In genomic region chr14:20564692-20565091, GRCm38 (mm10) we compare ENCODE assay signal across 10 mouse cellular contexts. TPM values are rescaled to one million over a fixed set of nuclear protein-coding genes. Genes with fewer than 3 reads are reported as not detected.
DNase-seq lines count a peak whose midpoint lies in the region; ATAC-seq and TF ChIP-seq lines count a peak whose summit lies in the region.
"Had no signal": no experiment of that assay in that cellular context is flagged by ENCODE, and none has a peak within 500 bp of the region (broad histone marks: within the 10 kb centered on the region; RNA-seq: fewer than 3 reads in every experiment).

No protein-coding gene starts in this region.

- no peaks in the 10 kb centered on the region for H3K27me3 ChIP-seq in forebrain, postnatal 0 days (ENCODE audit: insufficient read depth, low read length)
- no peaks in the 10 kb centered on the region for H3K27me3 ChIP-seq in forebrain, embryonic 10.5 days (ENCODE audit: poor library complexity, severe bottlenecking)
- no peaks in the 10 kb centered on the region for H3K27me3 ChIP-seq in liver, adult 2 months (ENCODE audit: control insufficient read depth, insufficient read depth, low read length)
- H3K27me3 ChIP-seq in liver, embryonic 11.5 days (replicated peaks; ENCODE audit: control insufficient read depth, insufficient read depth, low read length) = no peaks in the 10 kb centered on the region
- H3K27me3 ChIP-seq in stomach, embryonic 15.5 days (replicated peaks) = no peaks in the 10 kb centered on the region
- no peaks in the 10 kb centered on the region for H3K27me3 ChIP-seq in midbrain, embryonic 14.5 days (ENCODE audit: control insufficient read depth, insufficient read depth, low read length)
- H3K27me3 ChIP-seq: heart, embryonic 13.5 days had no signal

- WGBS in forebrain, postnatal 0 days = 72% methylated on average over 12 of the region's 12 CpGs
- 73% methylated on average over 12 of the region's 12 CpGs for WGBS in forebrain, embryonic 10.5 days
- 87% methylated on average over 12 of the region's 12 CpGs for WGBS in liver, adult 2 months
- 69% methylated on average over 12 of the region's 12 CpGs for WGBS in liver, embryonic 11.5 days
- WGBS in bone marrow, adult 2 months = 79% methylated on average over 12 of the region's 12 CpGs
- 60% methylated on average over 12 of the region's 12 CpGs for WGBS in stomach, embryonic 15.5 days
- 70% methylated on average over 12 of the region's 12 CpGs for WGBS in midbrain, embryonic 14.5 days

- no peaks in the 10 kb centered on the region for H3K79me2 ChIP-seq in liver, adult 2 months (ENCODE audit: control insufficient read depth, insufficient read depth, low read length)

- intact Hi-C loops in heart, postnatal 36 days (cut with DNase I) = no loop called here

- H3K27ac ChIP-seq in forebrain, postnatal 0 days (ENCODE audit: low read depth, low read length) = no peak overlapping the region
- no peak overlapping the region for H3K27ac ChIP-seq in forebrain, embryonic 10.5 days
- H3K27ac ChIP-seq in liver, adult 2 months (replicated peaks; ENCODE audit: insufficient read depth, low read depth, low read length) = no peak overlapping the region
- H3K27ac ChIP-seq in liver, embryonic 11.5 days (ENCODE audit: low read depth, low read length) = no peak overlapping the region
- no peak overlapping the region for H3K27ac ChIP-seq in bone marrow, adult 2 months (ENCODE audit: control insufficient read depth, insufficient read depth, low read depth, low read length, poor library complexity)
- no peak overlapping the region for H3K27ac ChIP-seq in stomach, embryonic 15.5 days
- no peak overlapping the region for H3K27ac ChIP-seq in midbrain, embryonic 14.5 days (replicated peaks; ENCODE audit: low read depth, low read length)
- H3K27ac ChIP-seq: heart, embryonic 13.5 days had no signal

- H3K9me3 ChIP-seq in forebrain, postnatal 0 days (ENCODE audit: low read length) = no peaks in the 10 kb centered on the region
- H3K9me3 ChIP-seq in forebrain, embryonic 10.5 days = no peaks in the 10 kb centered on the region
- no peaks in the 10 kb centered on the region for H3K9me3 ChIP-seq in liver, embryonic 11.5 days (ENCODE audit: control insufficient read depth, low read length)
- no peaks in the 10 kb centered on the region for H3K9me3 ChIP-seq in stomach, embryonic 15.5 days
- H3K9me3 ChIP-seq in midbrain, embryonic 14.5 days (ENCODE audit: control insufficient read depth, low read length) = no peaks in the 10 kb centered on the region
- H3K9me3 ChIP-seq: heart, embryonic 13.5 days had no signal

- peak; percentile 20; the same call in 1 of the 2 replicates for TF ChIP-seq CTCF in forebrain, postnatal 0 days (IDR thresholded peaks at IDR 0.05; ENCODE audit: low read depth)
- peak; percentile 43 for TF ChIP-seq CTCF in liver, adult 2 months (IDR thresholded peaks at IDR 0.05; ENCODE audit: low read depth, low read length)
- 0 out of 2 replicates have a peak, but pooled peaks have one; percentile 15 for TF ChIP-seq CTCF in bone marrow, adult 2 months (IDR thresholded peaks at IDR 0.05; ENCODE audit: control insufficient read depth, insufficient read depth, low read length)

- H3K9ac ChIP-seq in forebrain, postnatal 0 days = no peak overlapping the region
- H3K9ac ChIP-seq in liver, adult 2 months (ENCODE audit: low read depth, low read length) = no peak overlapping the region
- H3K9ac ChIP-seq in liver, embryonic 11.5 days (ENCODE audit: low read depth, low read length) = no peak overlapping the region
- H3K9ac ChIP-seq in stomach, embryonic 15.5 days = no peak overlapping the region
- no peak overlapping the region for H3K9ac ChIP-seq in midbrain, embryonic 14.5 days (replicated peaks; ENCODE audit: low read length)
- H3K9ac ChIP-seq: heart, embryonic 13.5 days had no signal

- peaks cover 50% of the 10 kb centered on the region for H3K36me3 ChIP-seq in forebrain, postnatal 0 days (ENCODE audit: insufficient read depth)
- peaks cover 96% of the 10 kb centered on the region for H3K36me3 ChIP-seq in forebrain, embryonic 10.5 days (replicated peaks)
- peaks cover 5% of the 10 kb centered on the region; the same call in 1 of the 2 replicates for H3K36me3 ChIP-seq in liver, adult 2 months (ENCODE audit: control insufficient read depth, insufficient read depth, low read length)
- H3K36me3 ChIP-seq in liver, embryonic 11.5 days (ENCODE audit: control insufficient read depth, insufficient read depth, low read length) = peaks cover 4% of the 10 kb centered on the region; the same call in 1 of the 2 replicates
- peaks cover 13% of the 10 kb centered on the region for H3K36me3 ChIP-seq in stomach, embryonic 15.5 days
- peaks cover 66% of the 10 kb centered on the region for H3K36me3 ChIP-seq in midbrain, embryonic 14.5 days (ENCODE audit: control insufficient read depth, insufficient read depth, low read length)

- H3K4me2 ChIP-seq in forebrain, postnatal 0 days (ENCODE audit: low read depth) = no peak overlapping the region
- H3K4me2 ChIP-seq in liver, embryonic 11.5 days = no peak overlapping the region
- no peak overlapping the region for H3K4me2 ChIP-seq in stomach, embryonic 15.5 days
- H3K4me2 ChIP-seq in midbrain, embryonic 14.5 days (ENCODE audit: low read length) = no peak overlapping the region
- H3K4me2 ChIP-seq: heart, embryonic 13.5 days had no signal

- no peak for DNase-seq in forebrain, postnatal 0 days
- no peak for DNase-seq in forebrain, embryonic 10.5 days (ENCODE audit: extremely low spot score, low spot score)
- DNase-seq in liver, adult 2 months (ENCODE audit: extremely low read depth, low read depth, low spot score) = no peak
- no peak for DNase-seq in liver, embryonic 11.5 days (ENCODE audit: low spot score)
- DNase-seq in midbrain, embryonic 14.5 days = no peak
- DNase-seq in heart, postnatal 36 days = no peak

- ATAC-seq in forebrain, postnatal 0 days = no peak
- ATAC-seq in liver, embryonic 11.5 days (replicated peaks; ENCODE audit: low FRiP score) = no peak
- ATAC-seq in stomach, embryonic 15.5 days (ENCODE audit: insufficient read depth, low FRiP score, low read depth) = peak; percentile 31
- no peak for ATAC-seq in midbrain, embryonic 14.5 days (ENCODE audit: low FRiP score, low TSS enrichment)

- no peak for TF ChIP-seq POLR2A in liver, adult 2 months (IDR thresholded peaks at IDR 0.05; ENCODE audit: extremely low read depth, insufficient read depth, low read length)
- no peak for TF ChIP-seq POLR2A in bone marrow, adult 2 months (IDR thresholded peaks at IDR 0.05; ENCODE audit: borderline replicate concordance, control insufficient read depth, low read depth, low read length)

- no peaks in the 10 kb centered on the region for H3K4me1 ChIP-seq in forebrain, postnatal 0 days (ENCODE audit: insufficient read depth)
- H3K4me1 ChIP-seq in forebrain, embryonic 10.5 days = no peaks in the 10 kb centered on the region
- H3K4me1 ChIP-seq in liver, adult 2 months (ENCODE audit: control insufficient read depth, insufficient read depth, low read length) = no peaks in the 10 kb centered on the region
- no peaks in the 10 kb centered on the region for H3K4me1 ChIP-seq in liver, embryonic 11.5 days (replicated peaks; ENCODE audit: control insufficient read depth, insufficient read depth, low read length)
- no peaks in the 10 kb centered on the region; the same call in 1 of the 2 replicates for H3K4me1 ChIP-seq in bone marrow, adult 2 months (ENCODE audit: control insufficient read depth, insufficient read depth, low read length)
- no peaks in the 10 kb centered on the region for H3K4me1 ChIP-seq in stomach, embryonic 15.5 days
- no peaks in the 10 kb centered on the region for H3K4me1 ChIP-seq in midbrain, embryonic 14.5 days (ENCODE audit: control insufficient read depth, insufficient read depth, low read length)
- H3K4me1 ChIP-seq: heart, embryonic 13.5 days had no signal

- no peak overlapping the region for H3K4me3 ChIP-seq in forebrain, postnatal 0 days (ENCODE audit: low read depth, low read length)
- no peak overlapping the region for H3K4me3 ChIP-seq in forebrain, embryonic 10.5 days
- no peak overlapping the region for H3K4me3 ChIP-seq in liver, adult 2 months (ENCODE audit: insufficient read depth, low read depth, low read length)
- H3K4me3 ChIP-seq in liver, embryonic 11.5 days (ENCODE audit: low read depth, low read length) = no peak overlapping the region
- H3K4me3 ChIP-seq in bone marrow, adult 2 months (replicated peaks; ENCODE audit: control insufficient read depth, low read depth, low read length) = no peak overlapping the region
- no peak overlapping the region for H3K4me3 ChIP-seq in stomach, embryonic 15.5 days (replicated peaks)
- H3K4me3 ChIP-seq in midbrain, embryonic 14.5 days (replicated peaks; ENCODE audit: low read depth, low read length) = no peak overlapping the region
- H3K4me3 ChIP-seq: erythroblast, embryonic 14.5 days; heart, embryonic 13.5 days had no signal

RNA-seq across cellular contexts. Expression of gene Ppp3cb, which starts 18.3 kb away (rescaled TPM):
- total RNA-seq in forebrain, postnatal 0 days (2014; rRNA removed) = 172 and 194 TPM in 2 replicates
- 83.5 and 103 TPM in 2 replicates for polyA plus RNA-seq in forebrain, postnatal 0 days (2015; fragmentation: Nextera tagmentation; extraction: Ambion mirVana)
- 44.7 and 48.5 TPM in 2 replicates for polyA plus RNA-seq in forebrain, embryonic 10.5 days (2016; fragmentation: Nextera tagmentation; extraction: Ambion mirVana)
- 23.0 and 24.8 TPM in 2 replicates for total RNA-seq in liver, adult 2 months (2014; rRNA removed)
- 4.4 and 4.5 TPM in 2 replicates for polyA plus RNA-seq in liver, adult 2 months (2012; rRNA removed)
- 41.9 and 42.0 TPM in 2 replicates for polyA plus RNA-seq in liver, embryonic 11.5 days (2014; fragmentation: Nextera tagmentation; extraction: Ambion mirVana)
- polyA plus RNA-seq in bone marrow, adult 2 months (2011; ENCODE audit: insufficient read depth, insufficient read length, low replicate concordance, missing spikeins) = 23.8 and 35.0 TPM in 2 replicates
- polyA plus RNA-seq in stomach, embryonic 15.5 days (2015; fragmentation: Nextera tagmentation; extraction: Ambion mirVana) = 39.9 and 42.4 TPM in 2 replicates
- 119 and 122 TPM in 2 replicates for polyA plus RNA-seq in midbrain, embryonic 14.5 days (2014; fragmentation: Nextera tagmentation; extraction: Ambion mirVana)
- total RNA-seq in heart, postnatal 36 days (2021) = 10 to 100 TPM; 64.4 to 65.0 TPM
